Mouse (Mus musculus) heart, embryonic 12.5 days (tissue): ENCODE measurements around the gene Gpr26. TPM values are rescaled to one million over a fixed set of nuclear protein-coding genes. Genes with fewer than 3 reads are reported as not detected.

Experiments used
- ATAC-seq: fragments of 200-750 bp; cut with Nextera tagmentation; 2 replicates; pipeline ENCODE4 v1.8.0; 2017; ENCODE audit warnings: moderate TSS enrichment, moderate library complexity; ENCODE audit not compliant: insufficient number of reproducible peaks, low FRiP score
- H3K27ac ChIP-seq: fragments of 300-500 bp; sonication (generic); 2 replicates; pipeline ENCODE4 v1.5.1; 2016; ENCODE audit warnings: mild to moderate bottlenecking, moderate library complexity; ENCODE audit not compliant: poor library complexity, severe bottlenecking
- H3K27me3 ChIP-seq: fragments of 300-500 bp; sonication (generic); replicated peaks from 2 replicates; pipeline ENCODE4 v1.6.1; 2016; ENCODE audit warnings: mild to moderate bottlenecking, moderate library complexity
- H3K36me3 ChIP-seq: fragments of 300-500 bp; sonication (generic); 2 replicates; pipeline ENCODE4 v1.6.1; 2016; ENCODE audit warnings: mild to moderate bottlenecking, moderate library complexity
- H3K4me1 ChIP-seq: fragments of 300-500 bp; sonication (generic); replicated peaks from 2 replicates; pipeline ENCODE4 v1.6.1; 2016; ENCODE audit warnings: mild to moderate bottlenecking
- H3K4me2 ChIP-seq: fragments of 300-500 bp; sonication (generic); 2 replicates; pipeline ENCODE4 v1.6.1; 2016; ENCODE audit warnings: mild to moderate bottlenecking, moderate library complexity
- H3K4me3 ChIP-seq: fragments of 300-500 bp; sonication (generic); 2 replicates; pipeline ENCODE4 v1.5.1; 2016; ENCODE audit warnings: mild to moderate bottlenecking
- H3K9ac ChIP-seq: fragments of 300-500 bp; sonication (generic); 2 replicates; pipeline ENCODE4 v1.6.1; 2016; ENCODE audit warnings: mild to moderate bottlenecking, moderate library complexity
- H3K9me3 ChIP-seq: fragments of 300-500 bp; sonication (generic); replicated peaks from 2 replicates; pipeline ENCODE4 v1.6.1; 2016; ENCODE audit warnings: mild to moderate bottlenecking, moderate library complexity
- WGBS: fragments of 180-500 bp; shearing (Covaris S2); methylation state at CpG from one replicate; pipeline ENCODE4 v1.1.7; 2016; 5-methylcytosine and 5-hydroxymethylcytosine counted together
- polyA plus RNA-seq: library from polyadenylated mRNA; unstranded; fragments of >200 nt; fragmentation: Nextera tagmentation; extraction: Ambion mirVana; gene quantifications from 2 replicates; pipeline ENCODE4 v1.2.1, GENCODE M21; 2016

Gene Gpr26
- polyA plus RNA-seq, 1 experiment from 2014 or later = not detected

- Histone ChIP-seq H3K4me2 (no peak overlapping the region), H3K9me3 (no peaks in the 10 kb centered on the region), H3K27ac (no peak overlapping the region), H3K4me3 (no peak overlapping the region), H3K36me3 (no peaks in the 10 kb centered on the region), H3K9ac (no peak overlapping the region), H3K27me3 (peaks cover 6% of the 10 kb centered on the region; the same call in 1 of the 2 replicates), H3K4me1 (no peaks in the 10 kb centered on the region)
- 55% methylated on average over 6 of the region's 6 CpGs for WGBS
- ATAC-seq = no peak
These were observed 60.4 kb downstream of the Gpr26 start for GRCm38 (mm10) chr7:132026671-132027070.

- Histone ChIP-seq H3K4me1 (no peaks in the 10 kb centered on the region), H3K27me3 (peaks cover 13% of the 10 kb centered on the region), H3K9ac (no peak overlapping the region), H3K27ac (no peak overlapping the region), H3K4me3 (no peak overlapping the region), H3K9me3 (no peaks in the 10 kb centered on the region), H3K36me3 (no peaks in the 10 kb centered on the region), H3K4me2 (no peak overlapping the region)
- 59% methylated on average over 6 of the region's 6 CpGs for WGBS
- ATAC-seq = no peak
These were observed 65.8 kb downstream of the Gpr26 start for GRCm38 (mm10) chr7:132031940-132032531.

Other genes starting within 250 kb of the Gpr26 start
- gene Cpxm2, start 188.3 kb downstream of the Gpr26 start, polyA plus RNA-seq = 0.24 TPM in 1 of 2 replicates, not detected in the other